Mouse (Mus musculus) ES-E14 (cell line): ENCODE data around the gene Chst1. TPM values are rescaled to one million over a fixed set of nuclear protein-coding genes. Genes with fewer than 3 reads are reported as not detected.

Source experiments
- DNase-seq: peaks from one replicate; pipeline ENCODE4 v3.0.0-alpha.2; 2013; ENCODE audit warnings: low read depth, low spot score
- H3K27ac ChIP-seq: 2 replicates; pipeline ENCODE4 v1.5.1; 2012; ENCODE audit warnings: low read depth, mild to moderate bottlenecking, low read length, moderate library complexity, mixed read lengths; ENCODE audit not compliant: poor library complexity, insufficient read depth, severe bottlenecking
- H3K36me3 ChIP-seq: 2 replicates; pipeline ENCODE4 v1.6.1; 2012; ENCODE audit warnings: mild to moderate bottlenecking, low read length, moderate library complexity, mixed read lengths; ENCODE audit not compliant: control insufficient read depth, poor library complexity, insufficient read depth, severe bottlenecking
- H3K4me1 ChIP-seq, 2 experiments: fragments of 150-350 bp in 1 of 2; sonication (generic) in 1 of 2; 2 replicates each; pipeline ENCODE4 v1.6.1; 2012; ENCODE audit warnings: low read length in 2 of 2, mild to moderate bottlenecking in 1 of 2, mixed read lengths in 1 of 2; ENCODE audit not compliant: control insufficient read depth in 2 of 2, insufficient read depth in 2 of 2, poor library complexity in 1 of 2
- H3K4me3 ChIP-seq, 2 experiments: fragments of 150-350 bp in 1 of 2; sonication (generic) in 1 of 2; 2 replicates each; pipeline ENCODE4 v1.5.1; 2012; ENCODE audit warnings: low read length in 2 of 2, low read depth in 1 of 2, mild to moderate bottlenecking in 1 of 2, mixed read lengths in 1 of 2; ENCODE audit not compliant: insufficient read depth in 1 of 2, poor library complexity in 1 of 2, severe bottlenecking in 1 of 2
- H3K9ac ChIP-seq: 2 replicates; pipeline ENCODE4 v1.6.1; 2012; ENCODE audit warnings: low read depth, mild to moderate bottlenecking, low read length, mixed read lengths; ENCODE audit not compliant: poor library complexity, insufficient read depth, severe bottlenecking
- H3K9me3 ChIP-seq: fragments of 150-350 bp; sonication (generic); 2 replicates; pipeline ENCODE4 v1.6.1; 2012; ENCODE audit warnings: low read depth, mild to moderate bottlenecking, low read length; ENCODE audit not compliant: control insufficient read depth, insufficient read depth
- CHD2 ChIP-seq: IDR thresholded peaks from 2 replicates; pipeline ENCODE4 v1.6.1; 2014; ENCODE audit warnings: mild to moderate bottlenecking, low read depth, low read length, inconsistent platforms
- HCFC1 ChIP-seq: IDR thresholded peaks from 2 replicates; pipeline ENCODE4 v1.6.1; 2012; ENCODE audit warnings: low read length, inconsistent platforms, borderline replicate concordance; ENCODE audit not compliant: insufficient read depth
- MAFK ChIP-seq: IDR thresholded peaks from 2 replicates; pipeline ENCODE4 v1.6.1; 2014; ENCODE audit warnings: mild to moderate bottlenecking, low read depth, low read length, inconsistent platforms; ENCODE audit not compliant: insufficient read depth
- ZC3H11A ChIP-seq: IDR thresholded peaks from 2 replicates; pipeline ENCODE4 v1.6.1; 2012; ENCODE audit warnings: low read depth, mild to moderate bottlenecking, inconsistent platforms, low read length, borderline replicate concordance
- ZNF384 ChIP-seq: IDR thresholded peaks from 2 replicates; pipeline ENCODE4 v1.6.1; 2012; ENCODE audit warnings: low read depth, low read length, inconsistent platforms
- in situ Hi-C, 2 experiments: fragments of 600-800 bp; cut with MboI; formaldehyde crosslinking; loops; one replicate each; pipeline ENCODE4 v1.15.1; 2025; ENCODE audit warnings: low sequenced_read_pairs in 2 of 2, inconsistent platforms in 1 of 2; ENCODE audit not compliant: unreplicated experiment in 2 of 2
- total RNA-seq: library from RNA; depleted of rRNA; stranded (reverse); fragments of 300-350 nt; gene quantifications from 2 replicates; pipeline ENCODE4 v1.2.3, GENCODE M21; 2012

Gene Chst1
- total RNA-seq, 1 experiment = 0.98 TPM

- in situ Hi-C loops = loop anchor here in 1 of 2 experiments (25.0 kb wide), 1 partner anchor 211 kb away; no protein-coding TSS in a partner anchor
- Histone ChIP-seq H3K4me3 (no peak overlapping the region), H3K4me1 (peaks cover 0 to 2% of the 10 kb centered on the region in 2 experiments; a peak in 1 of 4 replicates), H3K36me3 (no peaks in the 10 kb centered on the region), H3K9ac (no peak overlapping the region), H3K9me3 (no peaks in the 10 kb centered on the region), H3K27ac (no peak overlapping the region)
- TF ChIP-seq CHD2 = no peak
- TF ChIP-seq HCFC1 = no peak
- TF ChIP-seq ZC3H11A = no peak
- no peak for TF ChIP-seq MAFK
- no peak for TF ChIP-seq ZNF384
- DNase-seq = no peak
These were observed 1.7 kb downstream of the Chst1 start for GRCm38 (mm10) chr2:92601246-92601645.

- no peak for TF ChIP-seq CHD2
- peak; percentile 51; the same call in 1 of the 2 replicates for TF ChIP-seq MAFK
These were observed 2.6 kb downstream of the Chst1 start for GRCm38 (mm10) chr2:92602073-92602472.

GRCm38 (mm10) chr2:92603591-92603990 is 4.1 kb downstream of the Chst1 start:
- Histone ChIP-seq H3K9me3 (no peaks in the 10 kb centered on the region), H3K4me3 (no peak overlapping the region), H3K4me1 (0 out of 4 replicates have a peak, but pooled peaks cover 0 to 2% of the 10 kb centered on the region in 2 experiments), H3K9ac (no peak overlapping the region), H3K36me3 (no peaks in the 10 kb centered on the region), H3K27ac (no peak overlapping the region)
- no peak for DNase-seq
- no peak for TF ChIP-seq MAFK
- in situ Hi-C loops = loop anchor here in 1 of 2 experiments (25.0 kb wide), 1 partner anchor 209 kb away; no protein-coding TSS in a partner anchor

More at GRCm38 (mm10) chr2:92602073-92602472, 2.6 kb downstream of the Chst1 start:
- Histone ChIP-seq H3K9ac (no peak overlapping the region), H3K9me3 (no peaks in the 10 kb centered on the region), H3K36me3 (no peaks in the 10 kb centered on the region), H3K4me3 (no peak overlapping the region), H3K4me1 (peaks cover 0 to 2% of the 10 kb centered on the region in 2 experiments; a peak in 1 of 4 replicates), H3K27ac (no peak overlapping the region)
- DNase-seq = no peak
- in situ Hi-C loops = loop anchor here in 1 of 2 experiments (25.0 kb wide), 1 partner anchor 210 kb away; no protein-coding TSS in a partner anchor

GRCm38 (mm10) chr2:92604565-92604964 is 5.1 kb downstream of the Chst1 start:
- no peak for DNase-seq
- TF ChIP-seq HCFC1 (no peak), ZC3H11A (no peak), MAFK (no peak), ZNF384 (no peak), CHD2 (no peak)
- Histone ChIP-seq H3K4me1 (0 out of 4 replicates have a peak, but pooled peaks cover 0 to 2% of the 10 kb centered on the region in 2 experiments), H3K27ac (no peak overlapping the region), H3K36me3 (no peaks in the 10 kb centered on the region), H3K4me3 (no peak overlapping the region), H3K9me3 (no peaks in the 10 kb centered on the region), H3K9ac (no peak overlapping the region)
- in situ Hi-C loops = loop anchor here in 1 of 2 experiments (25.0 kb wide), 1 partner anchor 208 kb away; no protein-coding TSS in a partner anchor

- no peaks in the 10 kb centered on the region for H3K36me3 ChIP-seq
- no peak for DNase-seq
- no peak overlapping the region for H3K9ac ChIP-seq
- H3K27ac ChIP-seq = no peak overlapping the region
- H3K9me3 ChIP-seq = no peaks in the 10 kb centered on the region
- no peaks in the 10 kb centered on the region for H3K4me1 ChIP-seq
- TF ChIP-seq HCFC1 (no peak), MAFK (no peak), ZC3H11A (no peak), ZNF384 (no peak), CHD2 (no peak)
- H3K4me3 ChIP-seq = no peak overlapping the region
- in situ Hi-C loops = loop anchor here in 1 of 2 experiments (25.0 kb wide), 1 partner anchor 206 kb away; no protein-coding TSS in a partner anchor
These were observed 6.5 kb downstream of the Chst1 start for GRCm38 (mm10) chr2:92605995-92606394.
